Mouse (Mus musculus): ENCODE results near the gene Mapk1ip1l.

DNA sequence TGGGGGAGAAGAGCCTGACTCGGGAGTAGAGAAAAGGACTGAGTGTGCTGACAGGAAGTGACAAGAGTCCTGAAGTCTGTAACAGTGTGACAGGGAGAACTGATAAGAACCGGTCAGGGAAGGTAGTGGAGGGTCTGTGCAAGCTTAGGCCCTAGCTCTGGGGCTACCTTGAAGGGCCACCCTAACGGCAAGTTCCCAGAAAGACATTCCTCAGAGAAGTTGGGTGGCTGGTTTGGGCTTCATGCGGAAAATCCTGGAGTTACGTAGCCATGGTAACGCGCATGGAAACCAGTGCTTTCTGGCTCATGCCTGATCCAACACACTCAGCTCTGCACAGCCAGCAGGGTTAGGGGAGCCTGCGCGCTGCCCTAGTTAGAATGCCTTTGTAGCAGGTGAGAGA, 69.4 kb downstream of the Mapk1ip1l start, which contains the start of gene Lgals3:
- TF ChIP-seq GATA1 (IDR thresholded peaks at IDR 0.05; ENCODE audit: borderline replicate concordance, low read length) (no peak), FLI1 (IDR thresholded peaks at IDR 0.05; ENCODE audit: low read length) (no peak)
